Mouse (Mus musculus): ENCODE measurements around the gene Pth2. TPM values are rescaled to one million over a fixed set of nuclear protein-coding genes. Genes with fewer than 3 reads are reported as not detected.
A peak's percentile ranks its signal among the peaks of the same experiment; 100 is the strongest.

The Pth2 gene
- polyA plus RNA-seq, 1 experiment from 2014 or later, result not detected

GRCm38 (mm10) chr7:45174567-45175280 is 6.1 kb upstream of the Pth2 start:
- H3K4me1 ChIP-seq, result peaks cover 11% of the 10 kb centered on the region
- 0 out of 2 replicates have a peak overlapping the region, but pooled peaks have one; percentile 13 for H3K9ac ChIP-seq
- peak overlapping the region; percentile 13; the same call in 1 of the 2 replicates for H3K4me3 ChIP-seq
- ATAC-seq (ENCODE audit: extremely low read depth, insufficient number of reproducible peaks, low FRiP score, low TSS enrichment), result no peak
- H3K27me3 ChIP-seq (replicated peaks), result peaks cover 95% of the 10 kb centered on the region
- 3% methylated on average over 29 of the region's 29 CpGs for WGBS
- peaks cover 6% of the 10 kb centered on the region; the same call in 1 of the 2 replicates for H3K36me3 ChIP-seq
- peak overlapping the region; percentile 33; the same call in 1 of the 2 replicates for H3K4me2 ChIP-seq
- H3K27ac ChIP-seq (replicated peaks), result no peak overlapping the region
- peaks cover 27% of the 10 kb centered on the region for H3K9me3 ChIP-seq

- ATAC-seq (ENCODE audit: extremely low read depth, insufficient number of reproducible peaks, low FRiP score, low TSS enrichment), result no peak
- Histone ChIP-seq H3K4me1 (peaks cover 11% of the 10 kb centered on the region), H3K36me3 (no peaks in the 10 kb centered on the region), H3K4me3 (no peak overlapping the region), H3K4me2 (no peak overlapping the region), H3K27ac (replicated peaks) (no peak overlapping the region), H3K9me3 (peaks cover 21% of the 10 kb centered on the region), H3K27me3 (replicated peaks) (peaks cover 95% of the 10 kb centered on the region), H3K9ac (no peak overlapping the region)
- WGBS, result 5% methylated on average over 13 of the region's 13 CpGs
Observed at GRCm38 (mm10) chr7:45175398-45175797, 5.4 kb upstream of the Pth2 start.

GRCm38 (mm10) chr7:45175929-45176328 is 4.9 kb upstream of the Pth2 start:
- Histone ChIP-seq H3K4me3 (peak overlapping the region; percentile 34), H3K9me3 (peaks cover 15% of the 10 kb centered on the region), H3K36me3 (no peaks in the 10 kb centered on the region), H3K9ac (peak overlapping the region; percentile 40; the same call in 1 of the 2 replicates), H3K4me1 (peaks cover 16% of the 10 kb centered on the region), H3K27ac (replicated peaks) (no peak overlapping the region), H3K27me3 (replicated peaks) (peaks cover 97% of the 10 kb centered on the region), H3K4me2 (peak overlapping the region; percentile 56)
- no peak for ATAC-seq (ENCODE audit: extremely low read depth, insufficient number of reproducible peaks, low FRiP score, low TSS enrichment)
- WGBS, result 2% methylated on average over 23 of the region's 23 CpGs

GRCm38 (mm10) chr7:45176356-45176755 is 4.4 kb upstream of the Pth2 start:
- WGBS, result 4% methylated on average over 31 of the region's 31 CpGs
- Histone ChIP-seq H3K27ac (replicated peaks) (no peak overlapping the region), H3K27me3 (replicated peaks) (peaks cover 97% of the 10 kb centered on the region), H3K36me3 (no peaks in the 10 kb centered on the region), H3K4me1 (peaks cover 21% of the 10 kb centered on the region), H3K4me2 (peak overlapping the region; percentile 56), H3K9ac (peak overlapping the region; percentile 40; the same call in 1 of the 2 replicates), H3K9me3 (peaks cover 11% of the 10 kb centered on the region; the same call in 1 of the 2 replicates), H3K4me3 (peak overlapping the region; percentile 34)
- no peak for ATAC-seq (ENCODE audit: extremely low read depth, insufficient number of reproducible peaks, low FRiP score, low TSS enrichment)

GRCm38 (mm10) chr7:45178550-45178949 is 2.2 kb upstream of the Pth2 start:
- Histone ChIP-seq H3K27ac (replicated peaks) (no peak overlapping the region), H3K4me2 (no peak overlapping the region), H3K9ac (no peak overlapping the region), H3K27me3 (replicated peaks) (peaks cover 99% of the 10 kb centered on the region), H3K36me3 (no peaks in the 10 kb centered on the region), H3K4me3 (no peak overlapping the region), H3K9me3 (no peaks in the 10 kb centered on the region), H3K4me1 (peaks cover 33% of the 10 kb centered on the region)
- no peak for ATAC-seq (ENCODE audit: extremely low read depth, insufficient number of reproducible peaks, low FRiP score, low TSS enrichment)
- 17% methylated on average over 7 of the region's 7 CpGs for WGBS

GRCm38 (mm10) chr7:45179469-45179868 is 1.3 kb upstream of the Pth2 start, which contains the start of gene Gfy:
Gene Gfy, minus strand, starts transcription at chr7:45179569.
- H3K9ac ChIP-seq, result no peak within 1 kb of the TSS
- no peaks in the 10 kb centered on the region for H3K9me3 ChIP-seq
- H3K27ac ChIP-seq (replicated peaks), result no peak within 1 kb of the TSS
- no peak within 1 kb of the TSS for H3K4me3 ChIP-seq
- no peak for ATAC-seq (ENCODE audit: extremely low read depth, insufficient number of reproducible peaks, low FRiP score, low TSS enrichment)
- H3K36me3 ChIP-seq, result no peaks in the 10 kb centered on the region
- H3K27me3 ChIP-seq (replicated peaks), result peaks cover 100% of the 10 kb centered on the region
- H3K4me2 ChIP-seq, result no peak within 1 kb of the TSS
- peaks cover 33% of the 10 kb centered on the region for H3K4me1 ChIP-seq
- 27% methylated on average over 7 of the region's 7 CpGs for WGBS

GRCm38 (mm10) chr7:45181540-45181939 is 745 bp downstream of the Pth2 start:
- H3K36me3 ChIP-seq, result no peaks in the 10 kb centered on the region
- H3K4me2 ChIP-seq, result peak overlapping the region; percentile 69
- WGBS, result 4% methylated on average over 35 of the region's 35 CpGs
- peaks cover 21% of the 10 kb centered on the region for H3K4me1 ChIP-seq
- no peak overlapping the region for H3K27ac ChIP-seq (replicated peaks)
- H3K4me3 ChIP-seq, result peak overlapping the region; percentile 44
- ATAC-seq (ENCODE audit: extremely low read depth, insufficient number of reproducible peaks, low FRiP score, low TSS enrichment), result no peak
- H3K9ac ChIP-seq, result peak overlapping the region; percentile 40; the same call in 1 of the 2 replicates
- peaks cover 100% of the 10 kb centered on the region for H3K27me3 ChIP-seq (replicated peaks)
- H3K9me3 ChIP-seq, result no peaks in the 10 kb centered on the region

- WGBS, result under 1% methylated on average over 34 of the region's 34 CpGs
- Histone ChIP-seq H3K4me1 (peaks cover 21% of the 10 kb centered on the region), H3K9ac (peak overlapping the region; percentile 65), H3K4me3 (peak overlapping the region; percentile 44), H3K27ac (replicated peaks) (no peak overlapping the region), H3K27me3 (replicated peaks) (peaks cover 100% of the 10 kb centered on the region), H3K9me3 (no peaks in the 10 kb centered on the region), H3K36me3 (no peaks in the 10 kb centered on the region), H3K4me2 (peak overlapping the region; percentile 69)
- ATAC-seq (ENCODE audit: extremely low read depth, insufficient number of reproducible peaks, low FRiP score, low TSS enrichment), result peak; percentile 65; the same call in 1 of the 2 replicates
Observed at GRCm38 (mm10) chr7:45182199-45182601, 1.4 kb downstream of the Pth2 start.

- Histone ChIP-seq H3K36me3 (no peaks in the 10 kb centered on the region), H3K27me3 (replicated peaks) (peaks cover 99% of the 10 kb centered on the region), H3K9ac (peak overlapping the region; percentile 65), H3K4me1 (peaks cover 21% of the 10 kb centered on the region), H3K4me3 (peak overlapping the region; percentile 44), H3K27ac (replicated peaks) (no peak overlapping the region), H3K9me3 (no peaks in the 10 kb centered on the region), H3K4me2 (peak overlapping the region; percentile 69)
- ATAC-seq (ENCODE audit: extremely low read depth, insufficient number of reproducible peaks, low FRiP score, low TSS enrichment), result no peak
- WGBS, result 17% methylated on average over 11 of the region's 11 CpGs
Observed at GRCm38 (mm10) chr7:45182606-45183005, 1.8 kb downstream of the Pth2 start.

- ATAC-seq (ENCODE audit: extremely low read depth, insufficient number of reproducible peaks, low FRiP score, low TSS enrichment), result no peak
- peaks cover 99% of the 10 kb centered on the region for H3K27me3 ChIP-seq (replicated peaks)
- H3K9ac ChIP-seq, result no peak overlapping the region
- no peak overlapping the region for H3K27ac ChIP-seq (replicated peaks)
- peaks cover 21% of the 10 kb centered on the region for H3K4me1 ChIP-seq
- no peaks in the 10 kb centered on the region for H3K9me3 ChIP-seq
- no peak overlapping the region for H3K4me2 ChIP-seq
- H3K4me3 ChIP-seq, result no peak overlapping the region
- no peaks in the 10 kb centered on the region for H3K36me3 ChIP-seq
- 58% methylated on average over 7 of the region's 7 CpGs for WGBS
Observed at GRCm38 (mm10) chr7:45183672-45184071, 2.9 kb downstream of the Pth2 start.

GRCm38 (mm10) chr7:45185921-45186320 is 5.1 kb downstream of the Pth2 start:
- no peaks in the 10 kb centered on the region for H3K36me3 ChIP-seq
- no peak for ATAC-seq (ENCODE audit: extremely low read depth, insufficient number of reproducible peaks, low FRiP score, low TSS enrichment)
- H3K27me3 ChIP-seq (replicated peaks), result peaks cover 99% of the 10 kb centered on the region
- 61% methylated on average over 7 of the region's 7 CpGs for WGBS
- H3K4me1 ChIP-seq, result peaks cover 17% of the 10 kb centered on the region
- no peaks in the 10 kb centered on the region for H3K9me3 ChIP-seq
- H3K4me2 ChIP-seq, result no peak overlapping the region
- H3K27ac ChIP-seq (replicated peaks), result no peak overlapping the region
- H3K9ac ChIP-seq, result no peak overlapping the region
- no peak overlapping the region for H3K4me3 ChIP-seq

- no peak for ATAC-seq (ENCODE audit: extremely low read depth, insufficient number of reproducible peaks, low FRiP score, low TSS enrichment)
- Histone ChIP-seq H3K9ac (no peak overlapping the region), H3K4me2 (no peak overlapping the region), H3K27ac (replicated peaks) (no peak overlapping the region), H3K9me3 (no peaks in the 10 kb centered on the region), H3K4me3 (no peak overlapping the region), H3K4me1 (peaks cover 13% of the 10 kb centered on the region), H3K36me3 (no peaks in the 10 kb centered on the region), H3K27me3 (replicated peaks) (peaks cover 91% of the 10 kb centered on the region)
- 48% methylated on average over 16 of the region's 16 CpGs for WGBS
Observed at GRCm38 (mm10) chr7:45189600-45189999, 8.8 kb downstream of the Pth2 start.
